Mouse (Mus musculus) megakaryocyte, adult 5-6 weeks (primary cell): ENCODE measurements around the gene Phkb. TPM values are rescaled to one million over a fixed set of nuclear protein-coding genes. Genes with fewer than 3 reads are reported as not detected.
"Not testable (repeated sequence)": the region's sequence is repeated elsewhere in the genome, so short reads cannot be mapped to it uniquely, and the experiment has no call there.

Experiments
- ATAC-seq: 2 replicates; pipeline ENCODE4 v1.8.0; 2016; ENCODE audit warnings: mild to moderate bottlenecking, inconsistent platforms; ENCODE audit not compliant: poor library complexity, severe bottlenecking
- total RNA-seq, 2 experiments: library from RNA; stranded (forward) in 1 of 2; stranded (reverse) in 1 of 2; fragments of 153-499, 151-499 nt in 1 of 2; fragments of 221-1000, 200-1000 nt in 1 of 2; gene quantifications; 2 replicates each; pipeline versions ENCODE4 v1.2.3 to v1.2.4; 2015 to 2017

The Phkb gene
- total RNA-seq (2015) (26.1 and 38.3 TPM in 2 replicates), total RNA-seq (2017) (13.5 and 19.1 TPM in 2 replicates)

GRCm38 (mm10) chr8:85840657-85841488 is at the start of gene Phkb, which contains the start of gene Itfg1:
TSS of gene Phkb (plus strand) at chr8:85840959.
TSS of gene Itfg1 (minus strand) at chr8:85840921.
- ATAC-seq = peak; percentile 93

- not testable (repeated sequence) for ATAC-seq
Measured at GRCm38 (mm10) chr8:85796392-85796791, 44.4 kb upstream of the Phkb start.

GRCm38 (mm10) chr8:85800164-85800563 is 40.6 kb upstream of the Phkb start:
- peak; percentile 59 for ATAC-seq

- ATAC-seq = no peak
Measured at GRCm38 (mm10) chr8:85801408-85801807, 39.4 kb upstream of the Phkb start.

- ATAC-seq = no peak
Measured at GRCm38 (mm10) chr8:85813621-85814020, 27.1 kb upstream of the Phkb start.

- no peak for ATAC-seq
Measured at GRCm38 (mm10) chr8:85839916-85840656, 673 bp upstream of the Phkb start.

GRCm38 (mm10) chr8:85841489-85841795 is 683 bp downstream of the Phkb start:
- ATAC-seq = peak; percentile 36

GRCm38 (mm10) chr8:85845887-85846286 is 5.1 kb downstream of the Phkb start:
- no peak for ATAC-seq

- peak; percentile 33; the same call in 1 of the 2 replicates for ATAC-seq
Measured at GRCm38 (mm10) chr8:85854220-85855123, 13.7 kb downstream of the Phkb start.

GRCm38 (mm10) chr8:85857227-85857896 is 16.6 kb downstream of the Phkb start:
- not testable (repeated sequence) for ATAC-seq

GRCm38 (mm10) chr8:85860612-85861011 is 19.9 kb downstream of the Phkb start:
- no peak for ATAC-seq

GRCm38 (mm10) chr8:85862381-85862780 is 21.6 kb downstream of the Phkb start:
- ATAC-seq = no peak

- ATAC-seq = no peak
Measured at GRCm38 (mm10) chr8:85871660-85872059, 30.9 kb downstream of the Phkb start.

GRCm38 (mm10) chr8:85877976-85878375 is 37.2 kb downstream of the Phkb start:
- no peak for ATAC-seq

GRCm38 (mm10) chr8:85879624-85880023 is 38.9 kb downstream of the Phkb start:
- ATAC-seq = no peak

GRCm38 (mm10) chr8:85884811-85885210 is 44.1 kb downstream of the Phkb start:
- ATAC-seq = no peak

GRCm38 (mm10) chr8:85897636-85898035 is 56.9 kb downstream of the Phkb start:
- no peak for ATAC-seq

GRCm38 (mm10) chr8:85924991-85925390 is 84.2 kb downstream of the Phkb start:
- no peak for ATAC-seq

GRCm38 (mm10) chr8:85925574-85925973 is 84.8 kb downstream of the Phkb start:
- ATAC-seq = no peak

- no peak for ATAC-seq
Measured at GRCm38 (mm10) chr8:85926107-85926506, 85.3 kb downstream of the Phkb start.
